Mouse (Mus musculus): ENCODE results near the gene Klhl18. TPM values are rescaled to one million over a fixed set of nuclear protein-coding genes. Genes with fewer than 3 reads are reported as not detected.

The Klhl18 gene
- total RNA-seq (2014; rRNA removed) (2.0 and 2.3 TPM in 2 replicates), polyA plus RNA-seq (2012; rRNA removed) (5.9 and 6.9 TPM in 2 replicates)

DNA sequence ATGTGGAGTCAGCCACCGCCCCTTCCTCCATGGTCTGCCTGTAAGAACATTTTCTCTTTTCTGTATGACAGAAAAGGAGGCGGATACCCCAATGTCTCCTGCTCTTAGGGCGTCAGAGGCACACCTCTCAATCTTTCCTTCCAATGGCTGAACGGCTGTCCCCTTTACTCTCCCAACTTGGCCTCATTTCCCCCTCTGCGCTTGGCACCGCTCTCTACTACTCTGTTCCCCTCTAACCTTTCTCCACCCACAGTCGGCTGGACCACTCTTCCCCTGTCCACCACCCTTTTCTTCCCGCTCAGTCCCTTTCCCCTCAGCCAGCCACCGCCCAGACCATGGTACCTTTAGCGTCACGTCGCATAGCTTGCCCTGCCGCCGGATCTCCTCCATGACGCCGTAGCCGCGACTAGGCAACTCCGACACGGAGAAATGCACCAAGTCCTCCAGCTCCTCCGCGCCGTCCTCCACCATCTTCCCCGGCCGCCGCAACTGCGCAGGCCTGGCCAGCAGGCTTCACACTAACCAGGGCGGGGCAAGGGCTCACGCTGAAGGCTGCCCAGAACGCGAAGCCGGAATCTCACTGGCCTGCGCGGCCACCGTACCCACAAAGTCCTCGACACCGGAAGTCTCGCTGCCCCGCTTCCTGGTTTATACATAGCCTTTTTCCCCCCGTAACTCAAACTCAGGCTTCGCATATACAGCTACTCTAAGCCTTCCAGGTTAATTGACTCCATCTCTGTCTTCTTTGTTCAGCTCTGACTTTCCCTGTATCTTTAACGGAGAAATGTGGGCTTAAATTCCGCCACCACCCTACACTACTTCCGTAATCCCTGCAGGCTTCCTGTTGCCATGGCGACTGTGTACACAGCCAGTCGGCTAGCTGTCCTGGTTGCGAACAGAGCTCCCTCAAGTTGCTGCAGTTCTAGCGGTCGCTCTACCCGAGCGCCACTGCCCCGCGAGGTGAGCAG lies at the start of gene Klhl18, which contains the start of gene Kif9:
Klhl18 (minus strand) TSS at position 571 of the 968 bp plus-strand sequence.
Kif9 (plus strand) TSS at position 835 of the 968 bp plus-strand sequence.
- no peaks in the 10 kb centered on the region for H3K27me3 ChIP-seq (ENCODE audit: control insufficient read depth, insufficient read depth, low read length)
- peak within 1 kb of the TSS; percentile 53 for H3K27ac ChIP-seq (replicated peaks; ENCODE audit: insufficient read depth, low read depth, low read length)
- H3K36me3 ChIP-seq (ENCODE audit: control insufficient read depth, insufficient read depth, low read length): no peaks in the 10 kb centered on the region
- no peaks in the 10 kb centered on the region for H3K79me2 ChIP-seq (ENCODE audit: control insufficient read depth, insufficient read depth, low read length)
- TF ChIP-seq CTCF (IDR thresholded peaks at IDR 0.05; ENCODE audit: low read depth, low read length) (no peak), POLR2A (IDR thresholded peaks at IDR 0.05; ENCODE audit: extremely low read depth, insufficient read depth, low read length) (peak; percentile 86)
- H3K9ac ChIP-seq (ENCODE audit: low read depth, low read length): peak within 1 kb of the TSS; percentile 82
- peak; percentile 91 for DNase-seq (ENCODE audit: extremely low read depth, low read depth, low spot score)
- H3K4me1 ChIP-seq (ENCODE audit: control insufficient read depth, insufficient read depth, low read length): peaks cover 6% of the 10 kb centered on the region
- under 1% methylated on average over 53 of the region's 53 CpGs for WGBS
- peak within 1 kb of the TSS; percentile 77 for H3K4me3 ChIP-seq (ENCODE audit: insufficient read depth, low read depth, low read length)

DNA sequence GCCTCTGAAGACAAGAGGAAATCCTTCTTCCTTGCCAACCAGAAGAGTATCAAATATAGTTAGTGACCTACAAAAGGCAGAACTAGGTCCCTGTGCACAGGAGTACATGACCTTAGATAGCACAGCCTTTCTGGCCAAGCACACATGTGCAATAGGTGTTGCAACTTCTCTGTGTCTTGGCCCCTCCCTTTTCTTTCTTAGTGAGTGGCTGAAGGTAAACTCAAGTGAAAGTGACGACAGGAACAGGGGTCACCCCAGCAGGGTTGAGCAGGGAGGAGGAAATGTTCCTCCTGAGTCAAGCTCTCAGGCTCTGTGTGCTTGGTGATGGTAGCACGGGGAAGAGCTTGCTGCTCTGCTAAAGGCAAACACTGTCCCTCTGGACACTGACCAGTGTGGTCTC lies 49.2 kb upstream of the Klhl18 start:
- no peak overlapping the region for H3K4me3 ChIP-seq (ENCODE audit: insufficient read depth, low read depth, low read length)
- H3K79me2 ChIP-seq (ENCODE audit: control insufficient read depth, insufficient read depth, low read length): no peaks in the 10 kb centered on the region; the same call in 1 of the 2 replicates
- no peaks in the 10 kb centered on the region for H3K27me3 ChIP-seq (ENCODE audit: control insufficient read depth, insufficient read depth, low read length)
- 29% methylated on average over 2 of the region's 2 CpGs for WGBS
- TF ChIP-seq CTCF (IDR thresholded peaks at IDR 0.05; ENCODE audit: low read depth, low read length): no peak
- TF ChIP-seq POLR2A (IDR thresholded peaks at IDR 0.05; ENCODE audit: extremely low read depth, insufficient read depth, low read length): no peak
- H3K9ac ChIP-seq (ENCODE audit: low read depth, low read length): no peak overlapping the region
- no peak overlapping the region for H3K27ac ChIP-seq (replicated peaks; ENCODE audit: insufficient read depth, low read depth, low read length)
- H3K36me3 ChIP-seq (ENCODE audit: control insufficient read depth, insufficient read depth, low read length): no peaks in the 10 kb centered on the region
- peak; percentile 27 for DNase-seq (ENCODE audit: extremely low read depth, low read depth, low spot score)
- no peaks in the 10 kb centered on the region for H3K4me1 ChIP-seq (ENCODE audit: control insufficient read depth, insufficient read depth, low read length)

DNA sequence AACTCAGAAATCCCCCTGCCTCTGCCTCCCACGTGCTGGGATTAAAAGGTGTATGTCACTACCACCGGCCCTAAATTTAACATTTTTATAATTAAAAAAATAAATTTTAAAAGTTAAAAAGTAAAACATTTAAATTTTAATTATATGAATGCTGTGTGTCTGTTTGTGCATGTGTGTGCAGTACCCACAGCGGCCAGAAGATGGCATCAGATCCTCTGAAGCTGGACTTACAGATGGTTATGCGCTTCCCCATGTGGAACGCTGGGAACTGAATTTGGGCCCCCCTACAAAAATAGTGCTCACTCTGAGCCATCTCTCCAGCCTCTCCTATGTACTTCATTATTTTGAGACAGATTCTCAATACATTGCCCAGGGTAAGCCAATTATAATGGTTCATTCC lies 14.4 kb upstream of the Klhl18 start:
- WGBS: 63% methylated on average over 5 of the region's 5 CpGs
- no peaks in the 10 kb centered on the region for H3K27me3 ChIP-seq (ENCODE audit: control insufficient read depth, insufficient read depth, low read length)
- no peak overlapping the region for H3K27ac ChIP-seq (replicated peaks; ENCODE audit: insufficient read depth, low read depth, low read length)
- DNase-seq (ENCODE audit: extremely low read depth, low read depth, low spot score): no peak
- H3K79me2 ChIP-seq (ENCODE audit: control insufficient read depth, insufficient read depth, low read length): no peaks in the 10 kb centered on the region
- TF ChIP-seq CTCF (IDR thresholded peaks at IDR 0.05; ENCODE audit: low read depth, low read length) (peak; percentile 50; the same call in 1 of the 2 replicates), POLR2A (IDR thresholded peaks at IDR 0.05; ENCODE audit: extremely low read depth, insufficient read depth, low read length) (no peak)
- no peaks in the 10 kb centered on the region for H3K36me3 ChIP-seq (ENCODE audit: control insufficient read depth, insufficient read depth, low read length)
- no peaks in the 10 kb centered on the region for H3K4me1 ChIP-seq (ENCODE audit: control insufficient read depth, insufficient read depth, low read length)
- no peak overlapping the region for H3K4me3 ChIP-seq (ENCODE audit: insufficient read depth, low read depth, low read length)
- H3K9ac ChIP-seq (ENCODE audit: low read depth, low read length): no peak overlapping the region

DNA sequence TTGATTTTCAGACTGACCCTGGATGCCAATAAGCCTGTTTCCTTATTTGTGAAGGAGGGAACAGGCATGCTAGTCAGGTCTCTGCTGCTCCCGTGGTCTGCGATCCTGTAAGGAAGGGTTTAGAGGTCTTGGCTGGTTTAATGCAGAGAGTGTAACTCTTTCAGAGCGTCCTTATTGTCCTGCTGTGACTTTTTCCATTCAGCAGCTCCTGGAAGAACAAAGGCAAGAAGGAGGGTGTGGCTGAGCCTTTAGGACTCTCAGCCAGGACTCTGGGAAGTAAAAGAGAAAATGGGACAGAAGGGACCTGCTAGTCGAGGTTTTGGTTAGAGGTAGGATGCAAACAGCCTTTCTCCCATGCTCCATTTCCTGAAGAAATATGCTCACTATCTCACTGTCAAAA lies 12.3 kb upstream of the Klhl18 start:
- Histone ChIP-seq H3K9ac (ENCODE audit: low read depth, low read length) (no peak overlapping the region), H3K79me2 (ENCODE audit: control insufficient read depth, insufficient read depth, low read length) (no peaks in the 10 kb centered on the region), H3K36me3 (ENCODE audit: control insufficient read depth, insufficient read depth, low read length) (no peaks in the 10 kb centered on the region), H3K27me3 (ENCODE audit: control insufficient read depth, insufficient read depth, low read length) (no peaks in the 10 kb centered on the region), H3K4me1 (ENCODE audit: control insufficient read depth, insufficient read depth, low read length) (no peaks in the 10 kb centered on the region), H3K4me3 (ENCODE audit: insufficient read depth, low read depth, low read length) (no peak overlapping the region), H3K27ac (replicated peaks; ENCODE audit: insufficient read depth, low read depth, low read length) (no peak overlapping the region)
- WGBS: 72% methylated on average over 4 of the region's 4 CpGs
- DNase-seq (ENCODE audit: extremely low read depth, low read depth, low spot score): no peak
- TF ChIP-seq POLR2A (IDR thresholded peaks at IDR 0.05; ENCODE audit: extremely low read depth, insufficient read depth, low read length) (no peak), CTCF (IDR thresholded peaks at IDR 0.05; ENCODE audit: low read depth, low read length) (no peak)

DNA sequence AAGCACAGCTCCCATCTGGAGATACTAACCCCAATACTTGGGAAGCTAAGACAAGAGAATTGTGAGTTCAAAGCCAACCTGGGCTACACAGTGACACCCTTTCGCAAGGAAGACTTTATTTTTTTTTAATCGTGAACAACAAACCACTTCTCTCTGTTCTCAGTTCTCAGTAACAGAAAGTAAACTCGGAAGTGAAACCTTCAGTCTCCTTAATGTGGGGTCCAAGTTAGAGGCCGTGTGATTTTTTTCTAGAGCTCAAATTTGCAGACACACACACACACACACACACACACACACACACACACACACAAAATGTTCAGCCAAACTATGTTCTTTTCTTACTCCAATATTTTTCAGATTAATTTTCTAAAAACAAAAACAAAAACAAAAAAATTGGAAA lies 2.1 kb upstream of the Klhl18 start:
- Histone ChIP-seq H3K4me1 (ENCODE audit: control insufficient read depth, insufficient read depth, low read length) (peaks cover 6% of the 10 kb centered on the region), H3K9ac (ENCODE audit: low read depth, low read length) (no peak overlapping the region), H3K36me3 (ENCODE audit: control insufficient read depth, insufficient read depth, low read length) (no peaks in the 10 kb centered on the region), H3K27ac (replicated peaks; ENCODE audit: insufficient read depth, low read depth, low read length) (no peak overlapping the region), H3K4me3 (ENCODE audit: insufficient read depth, low read depth, low read length) (no peak overlapping the region), H3K79me2 (ENCODE audit: control insufficient read depth, insufficient read depth, low read length) (no peaks in the 10 kb centered on the region), H3K27me3 (ENCODE audit: control insufficient read depth, insufficient read depth, low read length) (no peaks in the 10 kb centered on the region)
- no peak for TF ChIP-seq CTCF (IDR thresholded peaks at IDR 0.05; ENCODE audit: low read depth, low read length)
- no peak for TF ChIP-seq POLR2A (IDR thresholded peaks at IDR 0.05; ENCODE audit: extremely low read depth, insufficient read depth, low read length)
- no peak for DNase-seq (ENCODE audit: extremely low read depth, low read depth, low spot score)
- 83% methylated on average over 4 of the region's 4 CpGs for WGBS

Data from liver, adult 2 months (tissue).